Comparison of ENCODE assay signal across 19 mouse cellular contexts in genomic region chr10:69731863-69732262, GRCm38 (mm10).
DNase-seq lines count a peak whose midpoint lies in the region; ATAC-seq and TF ChIP-seq lines count a peak whose summit lies in the region.
"Had no signal": no experiment of that assay in that cellular context is flagged by ENCODE, and none has a peak within 500 bp of the region (broad histone marks: within the 10 kb centered on the region; RNA-seq: fewer than 3 reads in every experiment).

No protein-coding gene starts in this region.

- intact Hi-C loops in heart, adult 2 months (cut with DNase I): no loop called here

- TF ChIP-seq CTCF in layer of hippocampus, adult 2 months (conservative IDR thresholded peaks at IDR 0.05): no peak
- TF ChIP-seq CTCF in heart, adult 2 months (IDR thresholded peaks at IDR 0.05): no peak

- 96% methylated on average over 1 of the region's 1 CpGs for WGBS in forebrain, embryonic 16.5 days
- 76% methylated on average over 1 of the region's 1 CpGs for WGBS in forebrain, embryonic 11.5 days
- 57% methylated on average over 1 of the region's 1 CpGs for WGBS in heart, adult 2 months

- H3K36me3 ChIP-seq in forebrain, embryonic 16.5 days (ENCODE audit: control insufficient read depth, insufficient read depth): no peaks in the 10 kb centered on the region
- H3K36me3 ChIP-seq in forebrain, embryonic 11.5 days (ENCODE audit: control insufficient read depth, insufficient read depth, low read length): no peaks in the 10 kb centered on the region
- H3K36me3 ChIP-seq in heart, adult 2 months (ENCODE audit: control insufficient read depth, insufficient read depth, low read length): no peaks in the 10 kb centered on the region; the same call in 1 of the 2 replicates
- H3K36me3 ChIP-seq: G1E; heart, embryonic 10.5 days; liver, embryonic 15.5 days had no signal

- ATAC-seq in forebrain, embryonic 16.5 days: no peak
- ATAC-seq in forebrain, embryonic 11.5 days (replicated peaks; ENCODE audit: low FRiP score): no peak
- ATAC-seq: activated CD4-positive, CD25-positive, alpha-beta regulatory T cell, adult 4 months; forebrain, embryonic 13.5 days had no signal

- no peaks in the 10 kb centered on the region for H3K27me3 ChIP-seq in forebrain, embryonic 16.5 days (replicated peaks; ENCODE audit: control insufficient read depth, insufficient read depth, low read length)
- H3K27me3 ChIP-seq in forebrain, embryonic 11.5 days (ENCODE audit: control insufficient read depth, insufficient read depth, low read length): no peaks in the 10 kb centered on the region
- no peaks in the 10 kb centered on the region for H3K27me3 ChIP-seq in heart, adult 2 months (ENCODE audit: control insufficient read depth, insufficient read depth, low read length)
- H3K27me3 ChIP-seq: forebrain, embryonic 13.5 days; liver, embryonic 15.5 days had no signal

- no peak overlapping the region for H3K9ac ChIP-seq in forebrain, embryonic 16.5 days (replicated peaks; ENCODE audit: low read depth, low read length)
- no peak overlapping the region for H3K9ac ChIP-seq in forebrain, embryonic 11.5 days (ENCODE audit: low read length)
- no peak overlapping the region for H3K9ac ChIP-seq in heart, adult 2 months (ENCODE audit: low read depth, low read length)
- H3K9ac ChIP-seq: forebrain, embryonic 13.5 days; liver, embryonic 15.5 days had no signal

- no peak overlapping the region for H3K4me2 ChIP-seq in forebrain, embryonic 16.5 days (ENCODE audit: low read length)
- H3K4me2 ChIP-seq in forebrain, embryonic 11.5 days (ENCODE audit: low read depth, low read length, severe bottlenecking): no peak overlapping the region
- H3K4me2 ChIP-seq: forebrain, embryonic 13.5 days; liver, embryonic 15.5 days; midbrain, embryonic 11.5 days had no signal

- TF ChIP-seq EP300 in heart, adult 2 months (IDR thresholded peaks at IDR 0.05; ENCODE audit: insufficient read depth, low read depth, low read length): no peak

- no peaks in the 10 kb centered on the region for H3K9me3 ChIP-seq in forebrain, embryonic 16.5 days (ENCODE audit: control insufficient read depth, low read length)
- H3K9me3 ChIP-seq in forebrain, embryonic 11.5 days (ENCODE audit: control insufficient read depth, low read length): no peaks in the 10 kb centered on the region
- H3K9me3 ChIP-seq: forebrain, embryonic 13.5 days; heart, embryonic 10.5 days; liver, embryonic 15.5 days had no signal

- H3K79me2 ChIP-seq in heart, adult 2 months (replicated peaks; ENCODE audit: control insufficient read depth, insufficient read depth, low read length): no peaks in the 10 kb centered on the region

- no peak overlapping the region for H3K4me3 ChIP-seq in forebrain, embryonic 16.5 days (replicated peaks; ENCODE audit: low read length)
- no peak overlapping the region for H3K4me3 ChIP-seq in forebrain, embryonic 11.5 days (ENCODE audit: low read depth, low read length)
- no peak overlapping the region for H3K4me3 ChIP-seq in layer of hippocampus, adult 2 months
- no peak overlapping the region for H3K4me3 ChIP-seq in heart, adult 2 months
- H3K4me3 ChIP-seq: forebrain, embryonic 13.5 days; heart, embryonic 10.5 days; liver, embryonic 15.5 days had no signal

- peaks cover 27% of the 10 kb centered on the region for H3K4me1 ChIP-seq in forebrain, embryonic 16.5 days (replicated peaks; ENCODE audit: control insufficient read depth, insufficient read depth, low read length)
- H3K4me1 ChIP-seq in forebrain, embryonic 11.5 days (replicated peaks; ENCODE audit: control insufficient read depth, insufficient read depth, low read length): no peaks in the 10 kb centered on the region
- no peaks in the 10 kb centered on the region for H3K4me1 ChIP-seq in heart, adult 2 months (ENCODE audit: control insufficient read depth, insufficient read depth, low read length)
- H3K4me1 ChIP-seq: heart, embryonic 10.5 days; liver, embryonic 15.5 days had no signal

- no peak for TF ChIP-seq POLR2A in heart, adult 2 months (IDR thresholded peaks at IDR 0.05; ENCODE audit: insufficient read depth, low read depth, low read length)

- DNase-seq in forebrain, embryonic 11.5 days (ENCODE audit: low spot score): no peak
- DNase-seq in layer of hippocampus, adult 2 months (ENCODE audit: low spot score in 2 of 2): no peak
- DNase-seq in layer of hippocampus, adult 11-12 months (ENCODE audit: low spot score): no peak
- peak; percentile 72 to 77 for DNase-seq in cerebellum, adult 18-20 months
- DNase-seq in cerebellum, postnatal 25 days: peak; percentile 74 to 77
- no peak for DNase-seq in thymus, postnatal 14 days
- DNase-seq in heart, adult 2 months: no peak
- DNase-seq: adrenal gland, postnatal 10 days; gastrocnemius, postnatal 36 days; kidney, adult 8-10 months; kidney, postnatal 36 days had no signal

- H3K27ac ChIP-seq in forebrain, embryonic 16.5 days (ENCODE audit: low read length): peak overlapping the region; percentile 7; the same call in 1 of the 2 replicates
- H3K27ac ChIP-seq in forebrain, embryonic 11.5 days (ENCODE audit: low read depth, low read length): no peak overlapping the region
- H3K27ac ChIP-seq in layer of hippocampus, adult 2 months: peak overlapping the region; percentile 84; the same call in 1 of the 2 replicates
- no peak overlapping the region for H3K27ac ChIP-seq in heart, adult 2 months
- H3K27ac ChIP-seq: forebrain, embryonic 13.5 days; heart, embryonic 10.5 days; liver, embryonic 15.5 days; stomach, postnatal 0 days had no signal

Comparison
In these comparisons a context has a peak if more than half of its experiments do, and no peak if none do; other contexts are left out.
1. H3K27ac ChIP-seq: peak in forebrain, embryonic 16.5 days (single experiment) and layer of hippocampus, adult 2 months (single experiment); none in forebrain, embryonic 11.5 days (single experiment) and heart, adult 2 months (single experiment).
2. DNase-seq: peak in cerebellum, adult 18-20 months (2 of 2) and cerebellum, postnatal 25 days (2 of 2); none in forebrain, embryonic 11.5 days (single experiment), layer of hippocampus, adult 2 months (0 of 2), layer of hippocampus, adult 11-12 months (single experiment), thymus, postnatal 14 days (single experiment) and heart, adult 2 months (0 of 2).